Mouse (Mus musculus): ENCODE data around the gene Erp29. TPM values are rescaled to one million over a fixed set of nuclear protein-coding genes. Genes with fewer than 3 reads are reported as not detected.

The Erp29 gene
- total RNA-seq, 2 experiments from 2014 or later = 70.3 to 80.6 TPM

DNA sequence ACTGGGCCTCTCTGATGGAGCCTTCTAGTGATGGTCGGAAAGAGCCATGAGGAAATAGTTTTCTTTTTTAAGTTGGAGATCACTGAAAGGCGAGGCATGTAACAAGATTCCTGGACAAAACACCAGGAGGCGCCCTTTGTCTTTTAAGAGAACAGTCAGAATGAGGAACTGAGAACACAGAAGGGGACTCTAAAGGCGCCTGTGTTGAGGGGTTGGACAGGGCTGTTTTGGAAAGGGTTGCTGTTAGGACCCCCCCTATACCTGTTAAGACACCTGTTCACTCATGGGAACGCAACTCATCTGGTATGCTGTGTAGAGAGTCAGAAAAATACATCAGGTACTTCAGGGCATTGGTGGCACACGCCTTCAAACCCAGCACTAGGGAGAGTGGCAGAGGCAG, 2.3 kb downstream of the Erp29 start:
- peak; percentile 54 for DNase-seq

DNA sequence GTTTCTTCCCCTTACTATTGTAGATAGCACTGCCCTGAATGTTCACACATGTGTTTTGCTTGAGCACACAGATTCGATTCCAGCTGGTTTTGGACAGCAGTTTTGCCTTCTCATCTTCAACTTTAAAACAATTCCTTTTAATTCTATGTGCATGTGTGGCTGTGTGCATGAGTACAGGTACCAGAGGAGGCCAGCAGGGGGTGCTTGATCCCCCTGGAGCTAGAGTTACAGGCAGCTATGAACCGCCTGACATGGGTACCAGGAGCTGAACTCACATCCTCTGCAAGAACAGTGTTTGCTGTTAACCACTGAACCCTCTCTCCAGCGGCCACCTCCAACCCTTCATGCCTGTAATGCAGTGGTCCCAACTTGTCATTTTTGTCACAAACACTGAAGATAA, 3.9 kb downstream of the Erp29 start:
- no peak for DNase-seq

DNA sequence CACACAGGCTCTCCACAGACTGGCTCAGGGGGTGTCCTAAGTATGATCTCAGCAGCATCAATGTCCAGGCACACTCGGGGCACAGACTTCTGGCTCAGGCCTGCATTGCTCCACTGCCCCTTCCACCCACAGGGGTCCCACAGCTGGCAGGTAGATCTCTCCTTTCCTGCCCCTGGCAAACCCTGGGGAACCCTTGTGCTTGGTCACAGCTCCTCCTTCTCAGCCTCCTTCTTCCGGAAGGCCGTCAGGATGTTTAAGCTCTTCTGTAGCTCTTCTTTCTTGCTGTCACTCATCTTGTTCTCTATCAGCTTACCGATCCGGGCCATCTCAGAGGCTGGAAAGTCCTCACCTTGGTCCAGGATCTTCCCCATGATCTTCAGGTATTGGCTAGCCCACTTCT, 7.4 kb downstream of the Erp29 start:
- no peak for DNase-seq

DNA sequence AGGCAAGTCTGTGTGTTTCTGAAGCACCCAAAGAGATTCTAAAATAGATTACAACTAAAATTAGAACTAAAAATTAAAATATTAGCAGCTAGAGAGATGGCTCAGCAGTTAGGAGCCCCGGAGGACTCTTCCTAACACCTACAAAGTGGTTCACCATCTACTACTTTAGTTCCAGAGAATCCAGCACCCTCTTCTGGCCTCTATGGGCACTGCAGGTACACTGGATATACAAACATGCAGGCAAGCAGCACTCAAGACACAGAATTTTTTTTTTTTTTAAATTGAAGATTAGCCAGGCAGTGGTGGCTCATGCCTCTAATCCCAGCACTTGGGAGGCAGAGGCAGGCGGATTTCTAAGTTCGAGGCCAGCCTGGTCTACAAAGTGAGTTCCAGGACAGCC, 8.8 kb downstream of the Erp29 start:
- DNase-seq = peak; percentile 35

DNA sequence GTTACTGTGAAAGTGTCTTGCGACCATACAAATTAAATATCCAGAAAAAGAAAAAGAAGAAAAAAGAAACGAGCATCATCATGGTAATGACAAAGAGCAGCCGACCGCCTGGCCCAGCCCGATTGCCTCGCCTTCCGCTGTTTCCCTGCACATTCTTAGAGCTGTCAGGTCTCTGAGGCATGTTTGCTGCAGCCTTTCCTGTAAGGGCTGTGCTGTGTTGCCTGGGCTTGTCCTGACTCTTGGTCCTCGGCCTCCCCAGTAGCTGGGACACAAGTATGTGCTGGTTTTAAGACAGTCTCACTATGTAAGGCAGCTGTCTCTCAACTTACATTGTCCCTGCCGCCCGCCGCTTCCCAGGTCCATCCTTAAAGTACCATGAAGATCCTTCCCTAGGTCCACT, 13.6 kb downstream of the Erp29 start:
- no peak for DNase-seq

DNA sequence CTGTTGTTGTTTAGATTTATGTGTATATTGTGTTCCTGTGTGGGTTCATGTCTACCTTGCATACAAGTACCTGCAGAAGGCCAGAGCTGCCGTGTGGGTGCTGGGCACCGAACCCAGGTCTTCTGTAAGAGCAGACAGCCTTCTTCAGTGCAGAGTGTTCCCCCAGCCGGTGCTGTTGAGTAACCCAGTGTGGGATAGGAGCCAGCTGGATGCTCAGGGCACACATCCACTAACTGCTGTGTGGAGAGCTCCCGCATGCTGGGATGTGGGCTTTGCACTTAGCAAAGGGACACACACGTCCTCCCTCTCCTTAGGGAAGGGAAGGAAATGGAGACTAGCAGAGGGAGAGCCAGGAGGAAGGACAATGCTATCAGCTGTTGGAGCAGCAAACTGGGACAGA, 14.2 kb downstream of the Erp29 start:
- DNase-seq = no peak

DNA sequence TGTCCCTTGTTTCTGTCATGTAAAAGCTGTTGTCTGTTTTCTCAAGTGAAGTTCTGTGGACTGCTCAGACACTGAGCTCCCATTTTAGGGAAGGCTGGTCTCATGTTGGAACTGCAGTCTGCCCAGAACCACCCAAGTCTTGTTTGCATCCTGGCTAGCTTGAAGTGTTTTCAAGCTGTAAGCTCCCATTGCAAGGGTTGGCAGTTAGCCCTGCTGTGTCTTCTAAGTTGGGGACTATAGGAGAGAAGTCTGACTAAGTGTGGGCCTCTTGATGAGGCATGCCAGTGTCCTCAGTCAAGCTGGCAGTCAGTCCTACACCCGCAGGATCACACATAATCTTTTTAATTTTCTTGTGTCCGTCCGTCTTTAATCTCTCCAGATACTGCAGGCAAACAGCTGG, 23.4 kb downstream of the Erp29 start:
- DNase-seq = no peak

DNA sequence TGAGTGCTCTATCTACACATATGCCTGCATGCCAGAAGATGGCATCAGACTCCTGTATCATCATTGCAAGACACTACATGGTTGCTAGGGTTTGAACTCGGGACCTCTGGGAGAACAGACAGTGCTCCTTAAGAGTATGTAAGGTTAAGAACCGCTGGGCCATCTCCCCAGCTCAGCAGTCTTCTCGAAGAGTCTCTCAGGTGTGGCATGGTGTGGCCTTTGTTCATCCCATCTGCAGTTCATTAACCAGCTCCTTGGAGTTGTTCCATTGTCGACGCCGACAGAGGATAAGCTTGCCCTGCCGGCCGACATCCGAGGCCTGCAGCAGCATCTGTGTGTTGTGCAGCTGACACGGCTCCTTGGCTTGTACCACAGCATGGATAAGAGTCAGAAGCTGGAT, 29.0 kb downstream of the Erp29 start:
- DNase-seq = no peak

DNA sequence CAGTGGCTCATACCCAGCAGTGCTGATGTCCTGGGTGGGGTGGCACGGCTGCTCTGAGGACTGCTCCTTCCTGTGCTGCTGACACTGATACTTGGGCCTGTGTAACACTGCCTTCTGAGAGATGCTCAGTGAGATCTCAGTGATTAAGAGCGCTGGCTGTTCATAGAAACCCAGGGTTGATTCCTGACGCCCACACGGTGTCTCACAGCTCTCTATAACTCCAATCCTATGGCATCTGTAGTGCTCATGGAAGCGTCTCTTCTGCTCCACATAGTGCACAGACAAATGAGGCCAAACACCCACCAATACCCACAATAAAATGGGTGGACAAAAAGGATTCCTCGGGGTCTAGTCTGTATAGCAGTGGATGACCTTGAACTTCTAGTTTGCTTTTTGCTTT, 29.5 kb downstream of the Erp29 start:
- DNase-seq = no peak

DNA sequence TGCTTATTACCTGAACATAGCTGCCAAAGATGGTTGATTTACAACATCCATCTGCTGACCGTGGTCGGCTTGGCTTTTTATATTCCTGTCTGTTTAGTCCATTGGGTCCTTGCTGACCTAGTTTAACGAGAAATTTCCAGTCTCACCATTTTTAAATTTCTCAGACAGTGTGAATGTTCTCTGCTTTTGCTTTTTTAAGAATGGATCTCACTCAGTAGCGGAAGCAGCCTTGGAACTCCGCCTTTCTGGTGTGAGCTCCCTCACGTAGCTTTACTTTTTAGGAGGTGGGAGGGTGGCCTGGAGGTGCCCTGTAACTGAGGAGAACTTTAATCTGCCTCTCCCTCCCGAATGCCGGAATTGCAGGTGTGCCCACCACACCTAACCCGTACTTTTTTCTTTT, 31.6 kb downstream of the Erp29 start:
- no peak for DNase-seq

DNA sequence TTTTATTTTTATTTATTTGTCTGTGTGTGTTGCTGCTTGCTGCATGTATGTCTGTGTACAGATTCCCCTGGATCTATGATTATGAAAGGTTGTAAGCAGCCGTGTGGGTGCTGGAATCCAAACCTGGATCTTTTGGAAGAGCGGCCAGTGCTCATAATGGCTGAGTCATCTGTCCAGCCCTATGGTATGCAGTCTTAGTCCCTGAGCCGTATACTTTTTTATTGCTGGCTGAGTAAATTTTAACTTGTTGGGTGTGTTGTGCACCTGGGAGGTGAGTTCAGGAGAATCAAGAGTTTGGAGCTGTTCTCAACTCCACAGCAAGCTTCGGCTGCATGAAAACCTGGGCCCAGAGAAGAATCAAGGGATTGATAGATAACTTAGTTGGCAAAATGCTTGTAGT, 41.3 kb downstream of the Erp29 start:
- DNase-seq = no peak

DNA sequence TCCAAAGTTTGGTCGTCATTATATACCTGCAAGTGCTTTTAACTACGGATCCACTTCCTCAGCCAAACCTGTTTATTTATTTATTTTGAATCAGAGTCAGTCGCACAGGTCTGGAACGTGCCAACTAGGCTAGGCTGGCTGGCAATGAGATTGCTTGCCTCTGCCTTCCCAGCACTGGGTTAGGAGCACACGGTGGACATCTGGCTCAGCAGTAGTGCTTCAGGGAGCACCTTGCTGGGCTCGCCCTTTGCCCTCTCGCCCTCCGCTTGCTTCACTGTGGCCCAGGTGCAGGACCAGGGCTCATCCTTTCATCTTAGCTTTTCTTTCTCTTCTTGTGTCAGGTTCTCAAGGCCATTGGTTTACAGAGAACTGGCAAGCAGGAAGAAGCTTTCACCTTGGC, 44.5 kb downstream of the Erp29 start:
- no peak for DNase-seq

DNA sequence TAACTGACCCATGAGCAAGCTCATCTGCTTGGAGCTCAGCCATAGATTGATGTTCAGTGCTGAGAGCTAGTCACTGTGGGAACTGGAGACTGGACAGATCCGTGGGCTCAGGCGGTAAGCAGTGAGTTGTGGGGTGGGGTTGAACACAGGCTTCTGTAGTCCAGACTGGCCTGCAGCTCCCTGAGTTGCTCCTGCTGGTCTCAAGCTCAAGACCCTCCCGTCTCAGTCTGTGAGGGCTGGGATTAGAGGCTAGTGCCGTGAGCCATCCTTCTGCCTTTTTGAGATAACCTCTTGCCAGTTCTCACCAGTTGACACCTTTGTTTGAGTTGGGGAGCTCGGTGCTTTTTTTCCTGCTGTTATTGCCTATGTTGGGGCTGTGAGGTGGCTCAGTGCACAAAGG, 51.5 kb downstream of the Erp29 start:
- no peak for DNase-seq

DNA sequence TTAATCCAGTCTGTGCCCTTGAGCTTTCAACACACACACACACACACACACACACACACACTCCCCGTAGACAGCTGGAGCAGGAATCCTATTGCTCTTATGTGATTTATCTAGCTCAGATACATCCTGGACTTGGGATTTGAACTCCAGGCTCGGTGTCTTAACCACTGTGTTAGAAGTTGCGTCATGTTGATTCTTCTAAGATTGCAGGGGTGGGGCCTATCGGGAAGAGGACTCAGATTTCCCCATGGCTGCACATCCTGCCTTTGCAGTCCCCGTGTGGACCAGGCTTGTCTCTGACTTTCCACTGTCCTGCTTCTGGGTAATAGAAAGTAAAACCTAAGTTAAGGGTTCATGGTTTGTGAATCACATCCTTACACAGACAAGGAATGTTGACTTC, 52.2 kb downstream of the Erp29 start:
- no peak for DNase-seq

DNA sequence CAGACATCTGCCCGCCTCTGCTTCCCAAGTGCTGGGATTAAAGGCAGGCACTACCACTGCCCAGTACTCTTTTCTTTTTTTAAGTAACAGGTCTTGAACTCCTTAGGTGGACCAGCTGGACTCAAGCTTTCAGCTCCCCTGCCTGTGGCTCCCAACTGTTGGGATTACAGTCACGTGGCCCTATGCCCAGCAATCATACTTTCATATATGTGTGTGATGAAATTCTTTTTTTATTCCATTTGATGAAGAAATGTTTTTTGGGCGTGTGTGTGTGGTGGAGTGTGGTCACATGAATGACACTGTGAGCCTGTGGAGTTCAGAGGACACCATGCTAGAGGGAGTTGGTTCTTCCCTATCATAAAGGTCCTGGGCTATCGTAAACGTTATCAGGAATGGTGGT, 52.8 kb downstream of the Erp29 start:
- no peak for DNase-seq

DNA sequence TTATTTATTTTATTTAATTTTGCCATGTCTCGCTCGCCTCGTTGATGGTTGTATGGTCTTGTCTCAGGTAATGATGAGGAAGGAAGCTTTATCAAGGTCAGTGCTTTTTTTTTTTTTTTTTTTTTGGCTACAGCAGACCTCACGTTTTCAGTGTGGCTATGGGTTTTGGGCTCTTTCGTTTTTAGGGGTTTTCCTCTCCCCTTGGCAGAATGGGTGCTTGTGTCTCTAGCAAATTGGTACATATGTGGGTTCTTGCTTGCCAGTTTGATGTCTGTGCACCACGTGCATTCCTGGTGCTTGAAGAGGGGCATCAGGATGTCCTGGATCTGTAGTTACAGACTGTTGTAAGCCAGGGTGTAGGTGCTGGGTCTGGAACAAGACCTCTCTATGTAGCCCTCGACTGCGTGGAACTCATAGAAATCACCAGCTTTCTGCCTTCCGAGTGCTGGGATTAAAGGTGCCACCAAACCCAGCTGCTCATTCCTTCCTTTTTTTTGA, 53.3 kb downstream of the Erp29 start:
- no peak for DNase-seq

DNA sequence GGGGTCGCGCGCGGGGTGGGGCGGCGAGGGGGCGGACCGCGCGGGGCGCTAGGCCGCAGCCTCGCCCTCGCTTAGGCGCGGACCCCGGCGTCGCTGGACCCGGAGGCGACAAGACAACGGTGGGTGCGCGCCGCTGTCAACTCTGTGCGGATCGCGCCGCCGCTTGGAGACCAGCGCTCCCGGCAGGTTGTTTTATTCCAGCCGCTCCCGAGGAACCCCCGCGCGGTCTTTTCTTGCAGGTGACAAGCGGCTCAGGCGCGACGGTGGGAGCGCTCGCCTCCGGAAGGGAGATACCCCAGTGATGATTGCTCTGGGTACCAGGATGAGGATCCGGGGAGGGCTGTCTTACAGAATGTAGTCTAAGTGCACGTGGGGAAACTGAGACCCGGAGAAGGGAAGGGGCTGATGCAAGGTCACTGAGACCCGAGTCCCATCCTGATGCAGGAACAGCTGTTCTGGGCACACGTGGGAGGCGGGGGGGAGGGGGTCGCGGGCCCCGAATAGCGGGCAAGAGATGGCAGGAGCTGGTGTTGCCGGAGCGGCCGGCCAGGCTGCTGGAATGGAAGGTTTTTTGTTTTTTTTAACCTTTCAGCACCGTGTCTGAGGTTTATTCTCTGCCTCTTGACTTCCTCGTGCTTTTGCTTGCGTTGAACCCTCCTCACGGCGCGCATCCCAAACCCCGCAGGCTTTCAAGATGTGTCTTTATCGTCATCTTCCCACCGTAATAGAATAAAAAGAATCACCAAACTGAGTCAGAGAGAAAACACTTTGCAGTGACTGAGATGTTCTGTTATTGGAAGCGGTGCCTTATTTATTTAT, 54.0 kb downstream of the Erp29 start:
- no peak for DNase-seq

DNA sequence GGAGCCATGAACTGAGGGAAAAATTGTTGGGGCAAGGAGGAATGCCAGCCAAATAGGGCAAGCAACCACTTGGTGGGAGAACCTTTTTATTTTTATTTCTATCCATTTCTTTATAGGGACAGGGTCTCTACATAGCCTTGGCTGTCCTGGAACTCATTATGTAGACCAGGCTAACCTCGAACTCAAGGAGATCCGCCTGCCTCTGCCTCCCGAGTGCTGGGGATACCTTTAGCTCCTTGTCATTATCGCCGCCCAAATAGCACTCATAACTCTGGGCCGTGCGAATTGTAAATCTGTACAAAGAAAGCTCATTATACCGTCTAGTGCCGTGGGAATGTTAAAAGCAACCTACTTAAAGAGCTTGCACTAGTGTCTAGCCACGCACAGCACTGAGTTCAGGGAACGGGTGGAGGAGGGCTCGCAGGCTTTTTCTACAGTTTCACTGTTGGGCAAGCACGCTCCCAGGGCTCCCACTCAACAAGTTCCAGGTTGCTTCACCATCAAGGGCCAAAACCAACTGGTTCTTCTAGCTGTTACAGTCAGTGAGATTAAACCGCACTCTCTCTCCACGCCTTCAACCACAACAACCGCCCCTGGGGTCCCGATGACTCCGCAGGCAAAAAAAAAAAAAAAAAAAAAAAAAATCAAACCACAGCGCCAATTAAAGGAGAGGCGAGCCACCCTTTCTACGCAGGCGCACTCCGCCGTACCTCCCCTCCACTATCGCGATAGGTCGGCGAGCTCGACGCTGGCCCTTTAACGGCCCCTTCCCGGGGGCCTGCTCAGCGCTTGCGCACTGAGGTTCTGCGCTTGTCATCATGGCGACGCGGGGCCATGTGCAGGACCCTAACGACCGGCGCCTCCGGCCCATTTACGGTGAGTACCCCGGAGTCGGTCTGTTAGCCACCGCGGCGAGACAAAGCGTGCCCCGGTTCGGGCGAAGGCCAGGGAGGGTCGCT, 54.8 kb downstream of the Erp29 start, which contains the start of gene Naa25:
Gene Naa25, plus strand, starts transcription at position 750 of the 959 bp plus-strand sequence.
- DNase-seq = peak; percentile 98

DNA sequence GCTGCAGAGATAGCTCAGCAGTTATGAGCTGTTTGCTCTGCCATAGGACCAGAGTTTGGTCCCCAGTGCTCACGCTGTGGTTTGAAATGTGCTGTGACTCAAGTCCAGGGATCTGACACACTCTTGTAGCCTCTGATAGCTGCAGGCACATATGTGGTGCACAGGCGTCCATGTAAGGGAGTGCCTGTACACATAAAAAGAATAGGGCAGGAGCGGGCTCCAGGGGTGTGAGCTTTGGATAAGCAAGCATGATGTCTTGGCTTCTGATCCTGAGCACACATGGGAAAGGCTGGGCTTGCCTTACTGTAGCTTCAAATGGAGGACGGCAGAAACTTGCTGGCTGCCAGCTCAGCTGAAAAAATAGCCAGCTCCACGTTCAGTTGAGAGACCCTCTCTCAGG, 56.7 kb downstream of the Erp29 start:
- DNase-seq = no peak

DNA sequence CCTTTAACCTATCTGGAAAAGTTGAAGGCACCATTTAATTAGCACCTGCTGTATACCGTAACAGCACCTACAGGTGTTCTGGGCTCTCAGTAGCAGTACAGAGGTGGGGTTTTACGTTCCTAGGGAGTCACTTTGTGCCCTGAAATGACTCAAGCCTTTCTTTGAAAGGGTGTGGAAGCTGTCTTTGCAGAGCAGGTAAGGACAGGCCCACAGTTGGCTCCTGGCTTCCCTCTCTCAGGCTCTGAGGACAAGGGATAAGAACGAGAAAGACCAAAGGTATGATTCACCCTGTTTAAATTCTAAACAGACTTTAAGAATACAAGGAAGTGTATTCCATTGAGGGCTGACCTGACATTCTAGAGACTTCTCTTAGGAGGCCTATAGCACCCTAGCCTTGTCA, 58.9 kb downstream of the Erp29 start:
- no peak for DNase-seq

DNA sequence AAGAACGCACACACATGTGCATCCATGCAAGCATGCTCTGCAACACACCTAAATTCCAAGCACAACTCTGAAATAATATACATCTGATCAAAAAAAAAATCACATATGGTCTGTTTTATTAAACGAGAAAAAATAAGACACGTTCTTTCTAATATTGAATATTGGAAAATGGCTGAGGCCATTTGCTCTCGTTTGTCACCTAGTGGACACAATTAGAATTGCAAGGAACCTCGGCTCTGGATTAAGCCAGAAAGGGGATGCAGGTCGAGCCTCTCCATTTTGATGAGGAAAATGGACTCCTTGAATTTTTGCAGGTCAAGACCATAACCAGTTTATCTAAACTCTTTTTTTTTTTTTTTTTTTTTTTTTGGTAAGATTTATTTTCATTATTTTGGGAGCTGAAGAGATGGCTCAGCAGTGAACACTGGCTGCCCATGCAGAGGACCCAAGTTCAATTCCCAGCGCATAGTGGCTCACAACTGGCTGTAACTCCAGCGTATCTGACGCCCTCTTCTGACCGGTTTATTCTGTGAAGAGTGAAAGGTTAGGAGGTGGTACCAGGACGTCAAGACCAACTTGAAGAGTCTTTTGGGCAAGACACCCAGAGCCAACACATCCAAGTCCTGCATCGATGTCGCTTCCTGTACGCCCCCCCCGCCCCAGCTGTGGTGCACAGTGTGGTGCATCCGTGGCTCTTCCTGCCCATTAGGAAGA, 59.5 kb downstream of the Erp29 start:
- DNase-seq = no peak

DNA sequence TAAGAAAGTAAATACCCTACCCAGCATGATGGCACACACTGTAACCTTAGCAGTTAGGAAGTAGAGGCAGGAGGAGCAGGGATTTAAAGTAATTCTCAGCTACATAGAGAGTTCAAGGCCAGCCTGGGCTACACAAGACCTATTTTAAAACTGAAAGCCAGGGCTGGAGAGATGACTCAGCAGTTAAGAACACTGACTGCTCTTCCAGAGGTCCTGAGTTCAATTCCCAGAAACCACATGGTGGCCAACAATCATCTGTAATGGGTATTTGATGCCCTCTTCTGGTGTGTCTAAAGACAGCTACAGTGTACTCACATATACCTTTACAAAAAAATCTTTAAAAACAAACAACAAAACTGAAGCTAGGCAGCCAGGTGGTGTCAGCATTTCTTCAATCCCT, 62.6 kb downstream of the Erp29 start:
- DNase-seq = no peak

DNA sequence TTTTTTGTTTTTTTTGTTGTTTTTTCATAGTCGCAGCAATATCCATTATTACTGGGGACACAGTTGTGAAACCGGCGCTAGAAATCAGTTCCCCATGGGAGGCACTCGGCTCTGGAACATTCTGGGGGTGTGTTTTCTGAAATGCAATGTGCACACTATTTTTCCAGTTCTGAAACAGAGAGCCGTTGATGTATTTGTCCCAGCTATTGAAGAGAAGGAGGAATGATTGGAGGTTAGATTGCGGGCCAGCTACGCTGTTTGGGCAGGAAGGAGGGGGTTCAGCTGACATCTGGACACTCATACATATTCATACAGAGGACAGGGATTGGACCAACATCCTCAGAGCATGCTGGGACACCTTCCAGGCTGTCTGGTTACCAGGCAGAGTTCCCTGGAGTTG, 63.2 kb downstream of the Erp29 start:
- DNase-seq = no peak

Measured in gastrocnemius, postnatal 10 days (tissue).